Mouse (Mus musculus): ENCODE data around the gene Specc1.

The Specc1 gene

GRCm38 (mm10) chr11:62224797-62225196 lies 268.2 kb downstream of the Specc1 start:
- in situ Hi-C loops (cut with MboI, MseI), result loop anchor here (5.0 kb wide), 1 partner anchor 53 kb away; no protein-coding TSS in a partner anchor

- in situ Hi-C loops (cut with MboI, MseI), result no loop called here
Measured at GRCm38 (mm10) chr11:62240631-62241261, 284.2 kb downstream of the Specc1 start.

GRCm38 (mm10) chr11:62243871-62244270 lies 287.3 kb downstream of the Specc1 start:
- in situ Hi-C loops (cut with MboI, MseI), result no loop called here

GRCm38 (mm10) chr11:62244471-62244870 lies 287.9 kb downstream of the Specc1 start:
- in situ Hi-C loops (cut with MboI, MseI), result no loop called here

- in situ Hi-C loops (cut with MboI, MseI), result no loop called here
Measured at GRCm38 (mm10) chr11:62247759-62248400, 291.3 kb downstream of the Specc1 start.

GRCm38 (mm10) chr11:62248401-62249244 lies 292.1 kb downstream of the Specc1 start, which contains the start of gene Adora2b:
TSS of gene Adora2b (plus strand) at chr11:62248984.
- in situ Hi-C loops (cut with MboI, MseI), result no loop called here

GRCm38 (mm10) chr11:62249266-62250037 lies 292.9 kb downstream of the Specc1 start:
- in situ Hi-C loops (cut with MboI, MseI), result no loop called here

- in situ Hi-C loops (cut with MboI, MseI), result no loop called here
Measured at GRCm38 (mm10) chr11:62251047-62251446, 294.5 kb downstream of the Specc1 start.

- in situ Hi-C loops (cut with MboI, MseI), result no loop called here
Measured at GRCm38 (mm10) chr11:62253380-62253779, 296.8 kb downstream of the Specc1 start.

GRCm38 (mm10) chr11:62259214-62259613 lies 302.7 kb downstream of the Specc1 start:
- in situ Hi-C loops (cut with MboI, MseI), result no loop called here

GRCm38 (mm10) chr11:62263599-62263998 lies 307.0 kb downstream of the Specc1 start:
- in situ Hi-C loops (cut with MboI, MseI), result loop anchor here (10.0 kb wide), 1 partner anchor 299 kb away; no protein-coding TSS in a partner anchor

GRCm38 (mm10) chr11:62264018-62264417 lies 307.5 kb downstream of the Specc1 start:
- in situ Hi-C loops (cut with MboI, MseI), result loop anchor here (10.0 kb wide), 1 partner anchor 299 kb away; no protein-coding TSS in a partner anchor

- in situ Hi-C loops (cut with MboI, MseI), result loop anchor here (10.0 kb wide), 1 partner anchor 301 kb away; no protein-coding TSS in a partner anchor
Measured at GRCm38 (mm10) chr11:62265642-62266041, 309.1 kb downstream of the Specc1 start.

GRCm38 (mm10) chr11:62266466-62267214 lies 310.1 kb downstream of the Specc1 start:
- in situ Hi-C loops (cut with MboI, MseI), result loop anchor here (10.0 kb wide), 1 partner anchor 302 kb away; no protein-coding TSS in a partner anchor

GRCm38 (mm10) chr11:62268381-62268780 lies 311.8 kb downstream of the Specc1 start:
- in situ Hi-C loops (cut with MboI, MseI), result loop anchor here (10.0 kb wide), 1 partner anchor 304 kb away; no protein-coding TSS in a partner anchor

GRCm38 (mm10) chr11:62269097-62269496 lies 312.5 kb downstream of the Specc1 start:
- in situ Hi-C loops (cut with MboI, MseI), result loop anchor here (10.0 kb wide), 1 partner anchor 304 kb away; no protein-coding TSS in a partner anchor

GRCm38 (mm10) chr11:62270851-62271250 lies 314.3 kb downstream of the Specc1 start:
- in situ Hi-C loops (cut with MboI, MseI), result no loop called here

Data from regulatory T cell (primary cell).